Mouse (Mus musculus): ENCODE data around the gene Wfdc1. TPM values are rescaled to one million over a fixed set of nuclear protein-coding genes. Genes with fewer than 3 reads are reported as not detected.

Gene Wfdc1
- polyA plus RNA-seq, 1 experiment from 2014 or later = 0.36 TPM

GRCm38 (mm10) chr8:119717765-119718164 is 51.6 kb downstream of the Wfdc1 start:
- Histone ChIP-seq H3K27ac (ENCODE audit: low read depth, low read length) (no peak overlapping the region), H3K4me1 (replicated peaks; ENCODE audit: control insufficient read depth, insufficient read depth, low read length) (peaks cover 2% of the 10 kb centered on the region; the same call in 1 of the 2 replicates), H3K4me2 (no peak overlapping the region), H3K9me3 (ENCODE audit: control insufficient read depth, low read length) (no peaks in the 10 kb centered on the region), H3K9ac (ENCODE audit: low read depth, low read length) (no peak overlapping the region), H3K36me3 (ENCODE audit: control insufficient read depth, insufficient read depth, low read length) (no peaks in the 10 kb centered on the region), H3K4me3 (ENCODE audit: low read depth, low read length) (no peak overlapping the region), H3K27me3 (replicated peaks; ENCODE audit: control insufficient read depth, insufficient read depth, low read length) (no peaks in the 10 kb centered on the region; the same call in none of the 2 replicates)
- ATAC-seq (replicated peaks; ENCODE audit: low FRiP score) = no peak
- DNase-seq (ENCODE audit: low spot score) = no peak
- WGBS = 53% methylated on average over 9 of the region's 9 CpGs

GRCm38 (mm10) chr8:119719011-119719501 is 52.9 kb downstream of the Wfdc1 start:
- no peaks in the 10 kb centered on the region for H3K36me3 ChIP-seq (ENCODE audit: control insufficient read depth, insufficient read depth, low read length)
- H3K4me3 ChIP-seq (ENCODE audit: low read depth, low read length) = no peak overlapping the region
- H3K27ac ChIP-seq (ENCODE audit: low read depth, low read length) = no peak overlapping the region
- WGBS = 68% methylated on average over 12 of the region's 12 CpGs
- DNase-seq (ENCODE audit: low spot score) = no peak
- no peak overlapping the region for H3K4me2 ChIP-seq
- H3K27me3 ChIP-seq (replicated peaks; ENCODE audit: control insufficient read depth, insufficient read depth, low read length) = peaks cover 5% of the 10 kb centered on the region
- peaks cover 2% of the 10 kb centered on the region; the same call in 1 of the 2 replicates for H3K4me1 ChIP-seq (replicated peaks; ENCODE audit: control insufficient read depth, insufficient read depth, low read length)
- no peak for ATAC-seq (replicated peaks; ENCODE audit: low FRiP score)
- no peaks in the 10 kb centered on the region for H3K9me3 ChIP-seq (ENCODE audit: control insufficient read depth, low read length)
- no peak overlapping the region for H3K9ac ChIP-seq (ENCODE audit: low read depth, low read length)

GRCm38 (mm10) chr8:119722348-119722747 is 56.2 kb downstream of the Wfdc1 start:
- no peaks in the 10 kb centered on the region for H3K36me3 ChIP-seq (ENCODE audit: control insufficient read depth, insufficient read depth, low read length)
- H3K9ac ChIP-seq (ENCODE audit: low read depth, low read length) = no peak overlapping the region
- no peak overlapping the region for H3K4me3 ChIP-seq (ENCODE audit: low read depth, low read length)
- no peak overlapping the region for H3K4me2 ChIP-seq
- H3K27ac ChIP-seq (ENCODE audit: low read depth, low read length) = no peak overlapping the region
- DNase-seq (ENCODE audit: low spot score) (no peak), ATAC-seq (replicated peaks; ENCODE audit: low FRiP score) (no peak)
- WGBS = 48% methylated on average over 6 of the region's 6 CpGs
- peaks cover under 1% of the 10 kb centered on the region; the same call in 1 of the 2 replicates for H3K4me1 ChIP-seq (replicated peaks; ENCODE audit: control insufficient read depth, insufficient read depth, low read length)
- H3K27me3 ChIP-seq (replicated peaks; ENCODE audit: control insufficient read depth, insufficient read depth, low read length) = peaks cover 5% of the 10 kb centered on the region; the same call in 1 of the 2 replicates
- no peaks in the 10 kb centered on the region for H3K9me3 ChIP-seq (ENCODE audit: control insufficient read depth, low read length)

- no peak for ATAC-seq (replicated peaks; ENCODE audit: low FRiP score)
- H3K4me1 ChIP-seq (replicated peaks; ENCODE audit: control insufficient read depth, insufficient read depth, low read length) = no peaks in the 10 kb centered on the region; the same call in 1 of the 2 replicates
- H3K27ac ChIP-seq (ENCODE audit: low read depth, low read length) = no peak overlapping the region
- H3K9me3 ChIP-seq (ENCODE audit: control insufficient read depth, low read length) = no peaks in the 10 kb centered on the region
- H3K4me2 ChIP-seq = no peak overlapping the region
- WGBS = 57% methylated on average over 4 of the region's 4 CpGs
- no peak overlapping the region for H3K4me3 ChIP-seq (ENCODE audit: low read depth, low read length)
- DNase-seq (ENCODE audit: low spot score) = no peak
- no peak overlapping the region for H3K9ac ChIP-seq (ENCODE audit: low read depth, low read length)
- no peaks in the 10 kb centered on the region for H3K36me3 ChIP-seq (ENCODE audit: control insufficient read depth, insufficient read depth, low read length)
- H3K27me3 ChIP-seq (replicated peaks; ENCODE audit: control insufficient read depth, insufficient read depth, low read length) = peaks cover 5% of the 10 kb centered on the region; the same call in 1 of the 2 replicates
These were observed 57.5 kb downstream of the Wfdc1 start for GRCm38 (mm10) chr8:119723676-119724075.

GRCm38 (mm10) chr8:119724596-119724995 is 58.4 kb downstream of the Wfdc1 start:
- no peak for DNase-seq (ENCODE audit: low spot score)
- 62% methylated on average over 6 of the region's 6 CpGs for WGBS
- H3K27ac ChIP-seq (ENCODE audit: low read depth, low read length) = no peak overlapping the region
- H3K9ac ChIP-seq (ENCODE audit: low read depth, low read length) = no peak overlapping the region
- H3K9me3 ChIP-seq (ENCODE audit: control insufficient read depth, low read length) = no peaks in the 10 kb centered on the region
- H3K4me3 ChIP-seq (ENCODE audit: low read depth, low read length) = no peak overlapping the region
- no peaks in the 10 kb centered on the region for H3K36me3 ChIP-seq (ENCODE audit: control insufficient read depth, insufficient read depth, low read length)
- no peaks in the 10 kb centered on the region; the same call in 1 of the 2 replicates for H3K4me1 ChIP-seq (replicated peaks; ENCODE audit: control insufficient read depth, insufficient read depth, low read length)
- peaks cover 8% of the 10 kb centered on the region; the same call in 1 of the 2 replicates for H3K27me3 ChIP-seq (replicated peaks; ENCODE audit: control insufficient read depth, insufficient read depth, low read length)
- no peak overlapping the region for H3K4me2 ChIP-seq
- no peak for ATAC-seq (replicated peaks; ENCODE audit: low FRiP score)

GRCm38 (mm10) chr8:119727093-119727492 is 60.9 kb downstream of the Wfdc1 start:
- Histone ChIP-seq H3K4me3 (ENCODE audit: low read depth, low read length) (no peak overlapping the region), H3K4me1 (replicated peaks; ENCODE audit: control insufficient read depth, insufficient read depth, low read length) (no peaks in the 10 kb centered on the region; the same call in 1 of the 2 replicates), H3K36me3 (ENCODE audit: control insufficient read depth, insufficient read depth, low read length) (no peaks in the 10 kb centered on the region), H3K9ac (ENCODE audit: low read depth, low read length) (no peak overlapping the region), H3K9me3 (ENCODE audit: control insufficient read depth, low read length) (no peaks in the 10 kb centered on the region), H3K27ac (ENCODE audit: low read depth, low read length) (no peak overlapping the region), H3K4me2 (no peak overlapping the region), H3K27me3 (replicated peaks; ENCODE audit: control insufficient read depth, insufficient read depth, low read length) (peaks cover 8% of the 10 kb centered on the region; the same call in 1 of the 2 replicates)
- WGBS = 44% methylated on average over 8 of the region's 8 CpGs
- no peak for DNase-seq (ENCODE audit: low spot score)
- peak; percentile 78 for ATAC-seq (replicated peaks; ENCODE audit: low FRiP score)

- H3K27me3 ChIP-seq (replicated peaks; ENCODE audit: control insufficient read depth, insufficient read depth, low read length) = 0 out of 2 replicates have a peak, but pooled peaks cover 3% of the 10 kb centered on the region
- H3K4me3 ChIP-seq (ENCODE audit: low read depth, low read length) = no peak overlapping the region
- WGBS = 86% methylated on average over 8 of the region's 8 CpGs
- H3K4me2 ChIP-seq = no peak overlapping the region
- no peak for DNase-seq (ENCODE audit: low spot score)
- H3K9me3 ChIP-seq (ENCODE audit: control insufficient read depth, low read length) = no peaks in the 10 kb centered on the region
- no peaks in the 10 kb centered on the region for H3K36me3 ChIP-seq (ENCODE audit: control insufficient read depth, insufficient read depth, low read length)
- no peaks in the 10 kb centered on the region; the same call in 1 of the 2 replicates for H3K4me1 ChIP-seq (replicated peaks; ENCODE audit: control insufficient read depth, insufficient read depth, low read length)
- no peak for ATAC-seq (replicated peaks; ENCODE audit: low FRiP score)
- H3K27ac ChIP-seq (ENCODE audit: low read depth, low read length) = no peak overlapping the region
- no peak overlapping the region for H3K9ac ChIP-seq (ENCODE audit: low read depth, low read length)
These were observed 62.3 kb downstream of the Wfdc1 start for GRCm38 (mm10) chr8:119728351-119728895.

- H3K4me2 ChIP-seq = no peak overlapping the region
- no peak overlapping the region for H3K4me3 ChIP-seq (ENCODE audit: low read depth, low read length)
- 0 out of 2 replicates have a peak, but pooled peaks cover 3% of the 10 kb centered on the region for H3K27me3 ChIP-seq (replicated peaks; ENCODE audit: control insufficient read depth, insufficient read depth, low read length)
- 81% methylated on average over 13 of the region's 13 CpGs for WGBS
- H3K36me3 ChIP-seq (ENCODE audit: control insufficient read depth, insufficient read depth, low read length) = no peaks in the 10 kb centered on the region
- H3K4me1 ChIP-seq (replicated peaks; ENCODE audit: control insufficient read depth, insufficient read depth, low read length) = no peaks in the 10 kb centered on the region; the same call in 1 of the 2 replicates
- no peaks in the 10 kb centered on the region for H3K9me3 ChIP-seq (ENCODE audit: control insufficient read depth, low read length)
- ATAC-seq (replicated peaks; ENCODE audit: low FRiP score) = no peak
- H3K27ac ChIP-seq (ENCODE audit: low read depth, low read length) = no peak overlapping the region
- DNase-seq (ENCODE audit: low spot score) = no peak
- H3K9ac ChIP-seq (ENCODE audit: low read depth, low read length) = no peak overlapping the region
These were observed 65.9 kb downstream of the Wfdc1 start for GRCm38 (mm10) chr8:119732072-119732471.

All from liver, embryonic 11.5 days (tissue).